Mouse (Mus musculus) stomach, embryonic 16.5 days (tissue): ENCODE measurements at regions not wholly inside any gene's neighbourhood (a gene's known extent, or its start where the extent isn't known, plus 50 kb on each side); places are given as distances from the start of the nearest gene placed in this dataset.
"Not testable (repeated sequence)": the region's sequence is repeated elsewhere in the genome, so short reads cannot be mapped to it uniquely, and the experiment has no call there.

Source experiments
- ATAC-seq: fragments of 200-750 bp; cut with Nextera tagmentation; 2 replicates; pipeline ENCODE4 v1.8.0; 2017; ENCODE audit warnings: moderate number of reproducible peaks, moderate TSS enrichment; ENCODE audit not compliant: insufficient read depth, low FRiP score
- H3K27ac ChIP-seq: fragments of 300-500 bp; sonication (generic); 2 replicates; pipeline ENCODE4 v1.5.1; 2014; ENCODE audit warnings: low read length
- H3K27me3 ChIP-seq: fragments of 300-500 bp; sonication (generic); 2 replicates; pipeline ENCODE4 v1.6.1; 2014; ENCODE audit warnings: low read length, control low read depth, mixed read lengths; ENCODE audit not compliant: control insufficient read depth, insufficient read depth
- H3K36me3 ChIP-seq: fragments of 300-500 bp; sonication (generic); 2 replicates; pipeline ENCODE4 v1.6.1; 2014; ENCODE audit warnings: low read length; ENCODE audit not compliant: control insufficient read depth, insufficient read depth
- H3K4me1 ChIP-seq: fragments of 300-500 bp; sonication (generic); 2 replicates; pipeline ENCODE4 v1.6.1; 2014; ENCODE audit warnings: low read length, control low read depth, mixed read lengths; ENCODE audit not compliant: control insufficient read depth, insufficient read depth
- H3K4me2 ChIP-seq: fragments of 300-500 bp; sonication (generic); 2 replicates; pipeline ENCODE4 v1.6.1; 2014; ENCODE audit warnings: low read depth, low read length, mixed read lengths
- H3K4me3 ChIP-seq: fragments of 300-500 bp; sonication (generic); replicated peaks from 2 replicates; pipeline ENCODE4 v1.5.1; 2014; ENCODE audit warnings: mild to moderate bottlenecking, low read length
- H3K9ac ChIP-seq: fragments of 300-500 bp; sonication (generic); 2 replicates; pipeline ENCODE4 v1.6.1; 2014; ENCODE audit warnings: low read length
- H3K9me3 ChIP-seq: fragments of 300-500 bp; sonication (generic); replicated peaks from 2 replicates; pipeline ENCODE4 v1.6.1; 2016; ENCODE audit warnings: low read length, control low read depth; ENCODE audit not compliant: control insufficient read depth
- WGBS: fragments of 180-500 bp; shearing (Covaris S2); extraction: QIAGEN DNeasy Blood & Tissue Kit; methylation state at CpG from one replicate; pipeline ENCODE4 v1.1.7; 2014; 5-methylcytosine and 5-hydroxymethylcytosine counted together

DNA sequence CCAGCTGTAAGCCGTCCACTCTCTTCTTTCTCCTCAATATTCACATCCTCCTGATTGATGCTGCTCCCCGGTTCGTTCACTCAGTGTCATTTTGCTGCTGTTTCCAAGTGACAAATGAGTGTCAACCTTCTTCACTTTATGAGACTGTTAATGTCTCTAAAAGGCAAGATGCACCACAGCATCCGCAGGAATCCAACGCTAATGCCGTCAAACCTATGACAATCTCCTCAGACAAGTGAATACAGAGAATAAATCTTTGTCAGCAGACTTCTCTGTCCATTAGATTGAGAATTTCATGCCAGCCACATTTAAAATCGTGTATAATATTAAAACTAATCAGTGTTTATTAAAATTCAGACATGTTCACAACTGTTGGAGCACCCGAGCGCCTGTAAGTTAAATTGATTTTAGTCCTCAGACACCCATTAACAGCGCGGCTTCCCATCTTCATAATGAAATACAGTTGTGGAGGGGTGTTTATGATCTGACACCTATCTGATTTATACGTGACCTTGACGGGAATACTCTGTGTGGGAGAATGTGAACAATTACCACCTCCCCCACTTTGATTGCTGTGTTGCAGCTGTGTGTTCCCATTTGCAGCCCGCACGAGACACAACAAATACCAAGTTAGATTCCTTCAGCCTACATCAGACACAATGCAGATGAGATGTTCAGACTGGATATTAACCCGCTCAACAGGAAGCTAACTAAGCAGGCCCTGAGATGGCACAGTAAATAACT lies 143.7 kb upstream of the Fer start:
- H3K9ac ChIP-seq = no peak overlapping the region
- no peak overlapping the region for H3K4me2 ChIP-seq
- no peaks in the 10 kb centered on the region for H3K4me1 ChIP-seq
- ATAC-seq = no peak
- H3K36me3 ChIP-seq = no peaks in the 10 kb centered on the region
- WGBS = 61% methylated on average over 16 of the region's 16 CpGs
- H3K4me3 ChIP-seq = no peak overlapping the region
- H3K9me3 ChIP-seq = no peaks in the 10 kb centered on the region
- no peaks in the 10 kb centered on the region for H3K27me3 ChIP-seq
- no peak overlapping the region for H3K27ac ChIP-seq

GRCm38 (mm10) chr17:63719771-63720170 lies 143.1 kb upstream of the Fer start:
- Histone ChIP-seq H3K9ac (no peak overlapping the region), H3K27ac (no peak overlapping the region), H3K9me3 (no peaks in the 10 kb centered on the region), H3K27me3 (no peaks in the 10 kb centered on the region), H3K4me3 (no peak overlapping the region), H3K4me2 (no peak overlapping the region), H3K36me3 (no peaks in the 10 kb centered on the region), H3K4me1 (no peaks in the 10 kb centered on the region)
- no peak for ATAC-seq
- WGBS = 69% methylated on average over 4 of the region's 4 CpGs

GRCm38 (mm10) chr17:63720883-63721282 lies 142.0 kb upstream of the Fer start:
- WGBS = 30% methylated on average over 4 of the region's 4 CpGs
- no peak overlapping the region for H3K4me3 ChIP-seq
- no peak for ATAC-seq
- no peak overlapping the region for H3K27ac ChIP-seq
- no peaks in the 10 kb centered on the region for H3K36me3 ChIP-seq
- H3K9ac ChIP-seq = no peak overlapping the region
- no peaks in the 10 kb centered on the region for H3K9me3 ChIP-seq
- no peaks in the 10 kb centered on the region for H3K4me1 ChIP-seq
- H3K4me2 ChIP-seq = no peak overlapping the region
- H3K27me3 ChIP-seq = no peaks in the 10 kb centered on the region

DNA sequence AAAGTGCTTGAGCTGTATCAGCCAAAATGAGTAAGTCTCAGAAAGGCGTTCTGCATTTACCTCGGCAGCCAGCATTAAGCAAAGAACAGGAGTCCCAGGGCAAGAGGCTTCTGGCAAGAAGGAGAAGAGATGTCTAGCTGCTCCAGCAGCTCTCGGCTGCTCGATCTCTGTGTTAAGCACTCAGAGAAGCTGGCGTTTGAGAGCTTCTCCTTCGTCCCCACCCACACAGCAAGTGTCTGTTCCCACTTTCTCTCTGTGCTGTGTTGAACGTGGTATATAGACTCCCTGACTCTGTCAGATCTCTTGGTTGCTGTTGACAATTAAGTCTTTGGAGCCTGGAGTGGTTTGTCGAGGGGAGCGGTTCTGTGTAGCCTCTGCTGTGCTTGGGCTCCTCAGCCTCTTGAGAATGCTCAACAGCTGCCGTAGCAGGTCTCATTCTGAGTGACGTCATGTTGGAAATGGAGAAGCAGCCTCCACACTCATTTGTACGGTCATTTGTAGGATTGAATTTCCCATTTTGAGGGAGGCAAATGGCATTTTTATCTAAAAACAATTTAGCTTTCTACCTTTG lies 140.3 kb upstream of the Fer start:
- no peaks in the 10 kb centered on the region for H3K4me1 ChIP-seq
- no peaks in the 10 kb centered on the region for H3K9me3 ChIP-seq
- no peak for ATAC-seq
- no peaks in the 10 kb centered on the region for H3K36me3 ChIP-seq
- WGBS = 69% methylated on average over 12 of the region's 12 CpGs
- H3K27me3 ChIP-seq = no peaks in the 10 kb centered on the region
- H3K9ac ChIP-seq = no peak overlapping the region
- H3K27ac ChIP-seq = no peak overlapping the region
- H3K4me2 ChIP-seq = no peak overlapping the region
- H3K4me3 ChIP-seq = no peak overlapping the region

DNA sequence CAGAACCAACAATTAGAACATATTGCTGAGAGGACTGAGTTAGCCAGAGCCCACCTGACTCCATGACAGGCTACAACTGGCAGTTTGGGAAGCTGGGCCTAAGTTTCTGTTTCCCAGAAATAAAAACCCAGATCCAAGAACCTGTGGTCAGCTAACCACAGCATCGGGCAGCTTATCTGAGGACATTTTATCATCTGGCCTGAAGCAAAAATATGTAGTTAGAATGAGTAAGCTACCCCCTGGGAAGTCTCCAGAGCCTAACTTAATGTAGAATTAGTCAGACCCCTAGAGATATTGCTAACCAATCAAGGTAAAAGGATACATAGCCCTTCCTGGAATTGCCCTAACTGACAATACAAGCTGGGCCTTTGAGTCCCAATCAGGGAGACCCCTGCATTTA lies 124.7 kb upstream of the Fer start:
- H3K9ac ChIP-seq = no peak overlapping the region
- H3K27ac ChIP-seq = no peak overlapping the region
- ATAC-seq = no peak
- WGBS = 95% methylated on average over 1 of the region's 1 CpGs
- no peaks in the 10 kb centered on the region for H3K9me3 ChIP-seq
- H3K4me1 ChIP-seq = no peaks in the 10 kb centered on the region
- no peak overlapping the region for H3K4me2 ChIP-seq
- H3K4me3 ChIP-seq = no peak overlapping the region
- no peaks in the 10 kb centered on the region for H3K27me3 ChIP-seq
- H3K36me3 ChIP-seq = no peaks in the 10 kb centered on the region

- Histone ChIP-seq H3K36me3 (no peaks in the 10 kb centered on the region), H3K9ac (no peak overlapping the region), H3K4me2 (no peak overlapping the region), H3K9me3 (no peaks in the 10 kb centered on the region), H3K27ac (no peak overlapping the region), H3K4me3 (no peak overlapping the region), H3K4me1 (no peaks in the 10 kb centered on the region), H3K27me3 (no peaks in the 10 kb centered on the region)
- ATAC-seq = no peak
- WGBS = 67% methylated on average over 2 of the region's 2 CpGs
These were observed 123.2 kb upstream of the Fer start for GRCm38 (mm10) chr17:63739710-63740109.

GRCm38 (mm10) chr17:63749257-63749656 lies 113.6 kb upstream of the Fer start:
- H3K27ac ChIP-seq, H3K9me3 ChIP-seq, ATAC-seq, H3K9ac ChIP-seq, H3K4me3 ChIP-seq, H3K36me3 ChIP-seq, H3K27me3 ChIP-seq, H3K4me1 ChIP-seq, H3K4me2 ChIP-seq: not testable (repeated sequence)
- WGBS = 96% methylated on average over 5 of the region's 10 CpGs

- H3K27me3 ChIP-seq = no peaks in the 10 kb centered on the region
- 81% methylated on average over 2 of the region's 2 CpGs for WGBS
These were observed 108.5 kb upstream of the Fer start for GRCm38 (mm10) chr17:63754399-63754798.

GRCm38 (mm10) chr17:63757896-63758695 lies 104.8 kb upstream of the Fer start:
- 70% methylated on average over 13 of the region's 13 CpGs for WGBS
- no peaks in the 10 kb centered on the region for H3K9me3 ChIP-seq
- no peak overlapping the region for H3K4me2 ChIP-seq
- no peak overlapping the region for H3K27ac ChIP-seq
- ATAC-seq = no peak
- H3K36me3 ChIP-seq = no peaks in the 10 kb centered on the region
- H3K4me3 ChIP-seq = no peak overlapping the region
- H3K27me3 ChIP-seq = no peaks in the 10 kb centered on the region
- no peaks in the 10 kb centered on the region for H3K4me1 ChIP-seq
- no peak overlapping the region for H3K9ac ChIP-seq

More at GRCm38 (mm10) chr17:63754399-63754798, 108.5 kb upstream of the Fer start:
- Histone ChIP-seq H3K36me3 (no peaks in the 10 kb centered on the region), H3K27ac (no peak overlapping the region), H3K4me3 (no peak overlapping the region), H3K4me1 (no peaks in the 10 kb centered on the region), H3K9me3 (no peaks in the 10 kb centered on the region), H3K4me2 (no peak overlapping the region), H3K9ac (no peak overlapping the region)
- no peak for ATAC-seq
